Mouse (Mus musculus) liver, adult (tissue): ENCODE measurements at regions not wholly inside any gene's neighbourhood (a gene's known extent, or its start where the extent isn't known, plus 50 kb on each side); places are given as distances from the start of the nearest gene placed in this dataset.

Experiments
- GATA4 ChIP-seq: IDR thresholded peaks from 2 replicates; pipeline ENCODE4 v1.6.1; 2014; ENCODE audit warnings: mild to moderate bottlenecking, low read length; ENCODE audit not compliant: insufficient replicate concordance

- no peak for TF ChIP-seq GATA4
Measured at GRCm38 (mm10) chr5:51840638-51841329, 273.3 kb upstream of the Ppargc1a start.

DNA sequence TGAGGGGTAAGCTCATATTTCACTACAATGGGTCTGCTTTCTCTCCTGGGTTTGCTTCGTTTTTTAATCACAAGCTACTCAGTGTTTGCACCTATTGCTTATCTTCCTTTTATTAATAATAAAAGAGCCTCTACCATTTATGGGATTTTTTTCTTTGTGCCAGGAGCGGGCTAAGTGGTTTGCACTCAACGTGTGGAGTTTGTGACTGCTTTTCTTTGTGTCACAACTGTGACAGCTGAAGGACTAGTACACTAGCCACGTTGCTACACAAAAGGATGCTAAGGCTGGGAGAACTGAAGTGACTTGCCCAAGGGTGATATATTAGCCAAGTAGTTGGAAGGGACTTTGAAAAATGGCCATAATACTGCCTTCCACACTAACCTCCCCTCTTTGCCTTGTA lies 271.8 kb upstream of the Ppargc1a start:
- no peak for TF ChIP-seq GATA4

DNA sequence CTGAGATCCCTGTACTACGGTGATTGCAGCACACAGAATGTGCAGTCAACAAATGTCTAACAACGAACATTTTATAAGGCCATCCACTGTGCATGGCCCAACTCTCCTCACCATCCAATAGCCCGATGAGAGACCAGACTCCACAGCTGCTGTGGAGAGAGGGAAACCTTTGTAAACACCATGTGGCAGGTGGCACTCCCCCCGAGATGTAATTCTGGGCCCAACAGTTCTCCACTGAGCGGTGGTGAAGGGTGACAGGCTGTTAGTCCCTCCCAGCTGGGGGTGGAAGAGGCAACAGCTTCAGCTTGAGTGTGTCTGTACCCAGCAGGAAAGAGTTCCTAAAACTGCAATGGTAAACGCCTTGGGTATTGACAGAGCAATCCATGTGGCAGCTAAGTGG lies 263.0 kb upstream of the Ppargc1a start:
- TF ChIP-seq GATA4: no peak

DNA sequence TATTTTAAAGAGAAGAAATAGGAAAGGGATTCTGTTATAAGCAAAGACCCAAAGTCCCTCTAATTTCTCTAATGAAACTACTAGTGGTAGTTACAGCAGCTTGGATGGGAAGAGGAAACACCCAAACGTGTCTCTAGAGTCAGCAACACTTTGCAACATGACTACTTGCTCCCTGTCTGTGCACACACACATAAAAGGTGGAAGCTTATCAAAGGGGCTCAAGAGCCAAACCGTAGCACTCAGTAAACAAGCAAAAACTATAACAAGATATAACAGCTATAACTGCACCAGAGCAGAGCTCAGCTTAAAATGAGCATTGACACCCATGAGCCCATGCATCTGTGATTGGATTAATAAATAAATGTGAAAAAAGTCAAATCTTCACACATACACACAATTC lies 262.5 kb upstream of the Ppargc1a start:
- no peak for TF ChIP-seq GATA4

DNA sequence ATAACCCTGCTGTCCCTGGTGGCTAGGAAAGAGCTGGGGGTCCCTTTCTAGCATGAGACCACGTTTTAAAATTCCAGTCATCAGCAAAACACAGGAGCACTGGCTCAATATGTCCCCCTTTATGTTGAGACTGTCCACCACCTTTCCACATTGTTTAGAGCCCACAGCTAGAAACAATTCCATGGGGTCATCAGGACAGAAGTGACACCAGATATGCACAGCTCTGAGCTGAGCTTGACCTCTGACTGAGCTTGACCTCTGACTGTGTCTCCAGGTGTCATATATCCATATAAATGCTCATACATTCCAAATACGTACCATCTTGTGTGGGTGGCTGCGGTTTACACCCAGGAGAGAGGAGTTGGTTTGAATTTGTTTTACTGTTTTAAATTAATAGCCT lies 262.1 kb upstream of the Ppargc1a start:
- TF ChIP-seq GATA4: no peak

DNA sequence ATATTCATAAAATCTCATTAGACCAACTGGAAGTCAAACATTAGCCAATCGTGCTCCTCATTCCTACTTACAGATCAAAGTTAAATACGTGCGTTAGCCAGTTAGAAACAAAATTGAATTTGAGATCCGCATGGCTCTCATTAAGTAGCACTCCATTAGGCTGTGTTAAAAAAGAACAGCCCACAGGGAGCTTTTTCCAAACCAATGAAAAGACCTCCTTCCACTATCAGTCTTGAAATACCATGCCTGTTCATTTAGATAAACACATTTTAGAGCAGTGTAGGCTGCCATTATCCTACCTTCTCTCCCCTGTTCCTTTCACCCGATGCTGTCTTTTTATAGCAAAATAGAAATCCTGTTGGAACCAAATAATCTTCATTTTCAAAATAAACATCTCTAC lies 261.5 kb upstream of the Ppargc1a start:
- no peak for TF ChIP-seq GATA4

DNA sequence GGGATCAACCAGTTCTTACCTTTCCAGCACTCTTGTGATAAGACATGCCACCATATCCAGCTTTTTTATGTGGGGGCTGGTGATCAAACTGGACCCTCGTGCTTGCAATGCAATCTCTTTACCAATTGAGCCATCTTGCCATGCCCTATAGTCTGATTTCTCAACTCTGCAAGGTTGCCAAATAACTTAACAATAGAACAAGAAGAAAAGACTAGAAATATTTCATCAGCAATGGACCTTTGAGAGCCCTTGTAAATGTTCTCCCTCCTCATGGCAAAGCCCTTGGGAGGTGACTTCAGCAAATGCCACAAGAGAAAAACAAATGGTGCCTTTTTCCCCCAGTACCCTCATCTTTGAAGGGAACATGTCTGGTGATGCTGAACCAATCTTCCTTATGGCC lies 258.7 kb upstream of the Ppargc1a start:
- no peak for TF ChIP-seq GATA4

GRCm38 (mm10) chr5:51825584-51826088 lies 258.1 kb upstream of the Ppargc1a start:
- TF ChIP-seq GATA4: no peak

DNA sequence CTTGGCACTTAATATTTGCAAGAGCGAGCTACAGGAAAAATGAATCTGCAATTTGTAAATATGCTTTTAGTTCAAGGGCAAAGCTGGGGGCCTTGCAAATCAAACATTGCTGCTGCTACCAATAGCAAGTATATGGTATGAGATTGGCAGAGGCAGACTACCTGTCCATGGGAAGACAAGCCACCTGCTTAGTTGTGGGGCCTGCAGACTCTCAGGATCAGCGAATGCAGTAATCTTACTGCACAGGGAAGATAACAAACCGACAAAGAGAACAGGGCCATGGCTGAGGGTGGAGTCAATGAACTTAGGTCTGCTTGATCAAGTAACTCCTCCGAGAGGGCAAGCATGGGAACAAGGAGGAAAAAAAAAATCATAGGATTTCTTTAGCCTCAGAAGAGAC lies 257.2 kb upstream of the Ppargc1a start:
- TF ChIP-seq GATA4: no peak

GRCm38 (mm10) chr5:51823657-51824056 lies 256.1 kb upstream of the Ppargc1a start:
- TF ChIP-seq GATA4: no peak

- no peak for TF ChIP-seq GATA4
Measured at GRCm38 (mm10) chr5:51816258-51816657, 248.7 kb upstream of the Ppargc1a start.

DNA sequence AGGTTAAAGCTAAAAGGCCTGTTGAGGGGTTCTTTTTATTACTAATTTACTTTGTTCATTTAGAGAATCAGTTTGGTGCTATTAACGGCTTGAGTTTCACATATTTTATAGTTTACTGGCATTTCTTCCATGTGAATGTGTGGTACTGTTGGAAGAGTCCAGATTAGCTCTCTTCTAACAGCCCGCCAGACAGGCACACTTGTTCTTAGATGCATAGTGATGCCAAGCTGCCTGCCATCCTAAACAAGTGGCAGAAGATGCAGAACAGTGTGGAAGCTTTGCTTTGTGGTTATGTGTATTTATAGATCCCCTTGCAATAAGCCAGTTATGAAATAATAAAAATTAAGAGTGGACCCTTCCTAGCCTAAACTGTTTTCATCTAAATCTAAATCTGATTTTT lies 244.2 kb upstream of the Ppargc1a start:
- TF ChIP-seq GATA4: no peak

DNA sequence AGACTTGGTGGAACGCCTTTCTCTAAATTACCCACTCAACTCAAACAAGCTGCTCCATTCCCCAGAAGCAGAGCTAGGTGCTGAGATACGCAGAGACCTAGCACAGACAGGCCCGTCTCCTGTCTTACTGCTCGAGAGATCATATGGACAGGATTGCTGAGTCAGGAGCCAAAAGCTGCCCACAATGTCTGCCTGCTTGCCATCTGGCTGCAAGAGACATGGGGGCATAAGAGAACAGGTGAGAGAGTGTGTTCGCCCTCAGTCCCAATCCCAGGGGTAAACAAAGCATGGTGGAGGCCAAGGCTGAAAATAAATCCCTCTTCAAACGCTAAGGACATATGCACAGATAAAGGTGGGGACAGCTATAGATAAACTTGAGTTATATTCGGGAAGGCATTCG lies 234.0 kb upstream of the Ppargc1a start:
- TF ChIP-seq GATA4: no peak

GRCm38 (mm10) chr5:51799371-51800035 lies 232.0 kb upstream of the Ppargc1a start:
- no peak for TF ChIP-seq GATA4

- no peak for TF ChIP-seq GATA4
Measured at GRCm38 (mm10) chr5:51794097-51794496, 226.6 kb upstream of the Ppargc1a start.

DNA sequence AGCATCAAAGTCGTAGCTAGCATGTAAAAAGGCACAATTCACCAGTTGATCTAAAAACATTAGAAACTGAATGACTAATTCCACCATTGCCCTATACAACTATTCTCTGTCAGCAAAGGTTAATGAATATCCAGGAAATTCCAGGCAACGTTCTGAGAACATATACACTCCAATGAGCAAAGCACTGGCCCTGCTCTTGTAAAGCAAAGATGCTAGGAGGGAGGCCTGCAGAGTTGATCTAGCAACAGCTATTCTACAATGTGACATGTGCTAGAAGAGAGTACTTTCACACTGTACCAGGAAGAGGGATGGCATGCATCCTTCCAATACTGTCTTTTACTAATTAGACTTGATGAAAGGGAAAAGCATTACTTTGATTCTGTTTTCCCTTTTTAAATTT lies 225.4 kb upstream of the Ppargc1a start:
- no peak for TF ChIP-seq GATA4

- TF ChIP-seq GATA4: no peak
Measured at GRCm38 (mm10) chr5:51788768-51789167, 221.2 kb upstream of the Ppargc1a start.

- TF ChIP-seq GATA4: no peak
Measured at GRCm38 (mm10) chr5:51783523-51783922, 216.0 kb upstream of the Ppargc1a start.
